Mouse (Mus musculus) cerebellum, adult 11-12 months (tissue): Measurements from ENCODE around the gene Snrpa.
A peak's percentile ranks its signal among the peaks of the same experiment; 100 is the strongest.

Source experiments
- DNase-seq: peaks from one replicate; pipeline ENCODE4 v3.0.0; 2022

Snrpa gene

DNA sequence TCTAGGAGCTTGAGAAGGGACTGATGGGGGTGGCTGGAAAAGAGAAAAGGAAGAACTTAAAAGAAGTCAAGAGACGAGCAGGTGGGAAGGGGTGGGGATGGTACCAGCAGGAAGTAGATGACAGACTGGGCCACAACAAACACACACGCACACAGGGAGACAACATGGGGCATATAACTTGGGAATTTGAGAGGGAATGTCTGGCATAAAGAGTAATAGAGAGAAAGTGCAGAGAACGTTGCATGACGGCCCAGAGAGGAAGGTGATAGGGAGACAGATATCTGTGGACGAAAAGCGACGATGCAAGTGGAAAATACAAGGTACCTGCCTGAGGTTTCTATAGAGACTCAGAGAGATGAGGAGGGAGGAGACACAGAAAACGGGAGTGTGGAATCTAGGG lies 30.4 kb downstream of the Snrpa start:
- DNase-seq: no peak

DNA sequence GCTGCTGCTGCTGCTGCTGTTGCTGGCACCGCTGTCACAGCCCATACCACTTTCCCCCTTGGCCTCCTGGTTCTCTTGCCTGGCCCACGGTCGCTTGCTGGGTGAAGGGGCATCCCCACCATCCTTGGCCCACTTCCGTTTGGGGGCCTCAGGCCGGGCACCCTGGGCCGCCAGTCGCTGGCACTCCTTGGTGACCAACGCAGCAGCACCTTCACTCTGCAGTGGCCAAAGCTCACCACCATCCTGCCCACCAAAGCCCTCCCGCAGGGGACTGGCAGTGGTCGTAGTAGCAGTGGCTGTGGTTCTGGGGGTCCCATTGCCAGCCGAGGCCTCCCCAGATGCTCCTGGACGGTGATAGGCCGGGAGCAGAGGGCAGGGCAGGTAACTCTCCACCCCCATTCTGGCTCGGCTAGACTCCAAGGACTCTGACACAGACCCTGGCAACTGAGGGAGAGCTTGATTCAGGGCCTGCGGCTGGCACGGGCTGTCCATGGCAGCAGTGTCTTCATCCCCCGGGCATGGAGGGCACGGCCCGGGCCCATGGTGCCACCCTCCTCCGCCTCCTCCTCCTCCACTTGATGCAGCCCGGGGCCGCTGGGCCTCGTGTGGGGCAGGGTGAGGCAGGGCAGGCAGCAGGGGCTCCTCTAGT lies 30.9 kb downstream of the Snrpa start:
- peak; percentile 80 for DNase-seq

DNA sequence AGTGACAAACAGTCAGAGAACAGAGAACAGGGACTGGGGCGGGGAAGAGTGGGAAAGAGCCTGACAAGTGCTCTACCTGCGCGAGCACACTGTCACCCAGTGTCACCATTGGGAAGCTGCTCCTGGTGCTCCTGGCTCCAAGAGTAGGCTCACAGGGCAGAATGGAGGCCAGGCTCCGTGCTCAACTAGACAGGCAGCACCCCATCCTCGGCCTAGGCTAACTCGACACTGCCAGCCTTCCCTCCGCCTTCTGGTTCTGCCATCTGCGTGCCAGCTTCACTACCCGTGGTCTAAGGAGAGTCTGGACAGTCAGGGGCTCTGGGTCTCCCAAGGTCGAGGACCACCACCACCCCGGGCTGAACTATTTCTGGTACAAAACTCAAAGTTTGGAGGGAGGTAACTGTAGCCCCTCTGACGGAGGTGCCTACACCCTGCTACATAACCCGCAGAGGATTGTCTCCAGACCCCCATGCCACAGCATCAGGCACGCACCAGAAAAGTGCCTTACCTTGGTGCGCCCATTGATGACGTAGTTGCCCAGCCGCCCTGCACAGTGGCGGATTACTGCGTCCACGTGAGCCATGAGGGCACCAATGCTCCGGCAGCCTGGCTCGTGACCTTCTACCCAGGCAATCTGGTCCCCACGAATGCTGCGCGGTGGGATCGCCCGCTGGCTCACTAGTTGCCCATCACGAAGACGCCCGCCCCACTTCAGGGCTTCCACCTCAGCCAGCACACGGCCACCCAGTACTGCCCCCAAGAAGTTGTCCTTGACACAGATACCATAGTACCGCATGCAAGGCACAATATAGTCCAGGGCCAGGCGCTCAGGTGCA lies 31.7 kb downstream of the Snrpa start:
- peak; percentile 79 for DNase-seq

DNA sequence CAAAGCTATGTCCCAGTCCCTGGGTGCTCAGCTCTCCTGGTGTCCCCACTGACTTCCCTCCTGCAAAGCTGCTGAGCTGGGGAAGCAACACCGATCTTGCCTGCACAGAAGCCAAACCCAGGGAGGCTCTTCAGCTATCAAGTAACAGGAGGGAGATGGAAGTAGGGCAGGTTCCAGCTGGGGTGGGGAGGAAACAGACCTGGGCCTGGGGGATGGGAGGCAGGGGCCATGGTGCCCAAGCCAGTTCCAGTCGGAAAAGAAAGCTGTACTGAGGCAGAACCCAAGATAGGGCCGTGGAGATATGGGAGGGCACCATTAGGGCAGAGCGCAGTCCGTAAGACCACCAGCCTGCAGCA lies 32.6 kb downstream of the Snrpa start:
- DNase-seq: peak; percentile 39

DNA sequence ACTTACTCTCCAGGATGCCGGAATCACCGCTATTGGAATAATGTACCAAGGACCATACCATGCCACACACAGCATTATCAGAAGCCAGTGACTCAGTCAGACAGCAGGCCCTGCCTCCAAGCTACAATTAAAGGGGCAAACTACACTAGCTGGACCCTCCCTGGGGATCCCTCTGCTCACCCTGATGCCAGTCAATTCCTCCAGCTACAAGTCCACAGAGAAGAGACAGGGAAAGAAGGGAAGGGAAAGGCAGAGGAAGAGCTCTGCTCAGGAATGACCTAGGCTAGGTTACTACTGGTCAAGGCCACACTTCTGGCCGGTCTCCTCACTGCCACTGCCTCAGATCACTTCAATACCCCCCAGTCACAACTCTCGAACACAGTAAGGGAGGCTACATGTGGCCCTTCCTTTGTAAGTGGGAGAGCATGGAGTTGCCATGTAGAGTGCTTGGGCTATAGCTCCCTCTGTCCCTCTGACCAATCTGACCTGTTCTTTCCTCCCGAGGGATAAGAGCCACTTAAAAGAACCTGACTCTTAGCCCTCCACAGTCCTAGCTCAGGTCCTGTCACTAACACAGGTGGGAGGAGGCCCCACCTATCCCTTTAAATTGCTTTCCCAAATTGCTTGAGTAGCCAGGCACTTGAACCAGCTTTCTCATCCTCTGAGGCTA lies 33.2 kb downstream of the Snrpa start:
- DNase-seq: no peak

DNA sequence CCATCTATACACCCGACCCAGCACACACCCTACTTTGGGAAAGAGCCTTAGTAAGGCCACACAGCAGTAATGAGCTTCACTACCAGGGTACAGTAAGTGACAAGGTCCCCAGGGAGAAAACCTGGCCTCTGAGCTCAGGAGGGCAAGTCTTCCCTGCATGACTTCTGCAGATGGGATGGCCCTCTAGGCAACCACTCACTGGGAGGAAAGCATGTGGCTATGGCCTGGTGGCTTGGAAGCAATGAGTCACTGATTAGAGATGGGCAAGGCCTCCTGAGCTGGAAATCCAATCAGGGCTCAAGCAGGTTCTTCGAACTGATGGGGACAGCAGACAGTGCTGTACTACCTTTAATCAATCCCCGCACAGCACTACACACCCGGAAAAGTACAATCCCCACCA lies 34.3 kb downstream of the Snrpa start:
- DNase-seq: peak; percentile 30

DNA sequence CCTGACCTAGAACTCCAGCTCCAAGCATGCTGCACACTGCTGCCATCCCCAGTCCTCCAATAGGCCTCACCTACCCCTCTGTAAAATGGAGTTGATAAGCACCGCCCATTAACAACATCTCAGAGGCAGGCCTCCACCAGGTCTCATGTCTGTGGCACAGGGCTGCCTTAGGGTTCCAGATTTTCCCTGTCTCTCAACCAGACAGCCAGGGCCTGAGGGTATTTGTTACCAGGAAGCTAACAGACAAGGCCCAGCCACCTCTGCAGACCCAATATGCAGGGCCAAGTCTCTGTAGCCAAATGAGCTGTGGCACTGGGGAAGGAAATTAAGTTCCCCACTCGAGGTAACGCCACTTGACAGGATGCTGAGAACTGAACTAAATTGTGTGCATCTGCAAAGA lies 35.1 kb downstream of the Snrpa start:
- peak; percentile 14 for DNase-seq

DNA sequence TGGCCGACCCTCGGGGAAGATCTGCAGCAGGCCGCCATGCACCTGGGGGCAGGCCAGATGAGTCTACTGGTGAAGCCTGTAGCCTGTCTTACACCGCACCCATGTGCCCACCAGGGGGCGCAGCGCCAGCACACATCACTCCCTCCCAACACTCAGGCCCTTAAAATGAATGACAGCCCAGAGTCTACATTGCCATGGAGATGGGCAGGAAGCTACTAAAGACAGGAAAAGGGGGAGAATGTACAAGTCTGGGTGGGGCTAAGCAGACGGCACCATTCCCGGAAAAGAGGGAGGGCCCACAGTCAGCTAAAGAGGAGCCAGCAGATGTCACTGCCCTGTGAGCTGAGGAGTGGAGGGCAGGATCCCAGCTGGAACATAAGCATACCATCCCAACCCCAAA lies 36.2 kb downstream of the Snrpa start:
- peak; percentile 88 for DNase-seq

DNA sequence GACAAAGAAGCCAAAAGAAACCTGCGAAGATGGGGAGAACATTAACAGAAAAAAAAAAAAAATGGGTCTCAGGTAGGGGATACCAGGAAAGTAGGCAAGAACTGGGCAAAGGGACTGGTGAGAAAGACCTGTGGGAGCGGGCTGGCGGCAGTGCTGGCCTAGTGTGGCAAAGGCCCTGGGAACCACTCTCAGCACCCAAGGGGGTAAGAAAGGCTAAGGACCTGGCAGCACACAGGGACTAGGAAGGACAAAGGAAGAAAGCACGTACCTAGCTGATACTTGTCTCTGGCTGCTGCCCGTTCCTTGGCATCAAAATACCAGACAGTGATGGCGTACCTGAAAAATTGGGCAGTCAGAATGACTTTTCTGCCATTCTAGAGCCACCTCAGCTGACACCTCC lies 36.8 kb downstream of the Snrpa start:
- DNase-seq: peak; percentile 39

DNA sequence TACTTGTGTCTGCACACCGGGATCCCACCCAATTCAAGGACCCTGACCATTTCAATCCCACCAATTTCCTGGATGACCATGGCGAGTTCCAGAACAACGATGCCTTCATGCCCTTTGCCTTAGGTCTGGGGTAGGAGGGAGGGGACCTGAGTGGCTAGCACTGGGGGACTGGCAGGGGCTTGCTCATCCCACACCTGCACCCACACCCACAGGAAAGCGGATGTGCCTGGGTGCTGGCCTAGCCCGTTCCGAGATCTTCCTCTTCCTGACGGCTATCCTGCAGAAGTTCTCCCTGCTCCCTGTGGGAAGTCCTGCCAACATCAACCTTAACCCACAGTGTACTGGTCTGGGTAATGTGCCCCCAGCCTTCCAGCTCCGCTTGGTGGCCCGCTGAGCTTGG lies 37.9 kb downstream of the Snrpa start:
- peak; percentile 24 for DNase-seq

DNA sequence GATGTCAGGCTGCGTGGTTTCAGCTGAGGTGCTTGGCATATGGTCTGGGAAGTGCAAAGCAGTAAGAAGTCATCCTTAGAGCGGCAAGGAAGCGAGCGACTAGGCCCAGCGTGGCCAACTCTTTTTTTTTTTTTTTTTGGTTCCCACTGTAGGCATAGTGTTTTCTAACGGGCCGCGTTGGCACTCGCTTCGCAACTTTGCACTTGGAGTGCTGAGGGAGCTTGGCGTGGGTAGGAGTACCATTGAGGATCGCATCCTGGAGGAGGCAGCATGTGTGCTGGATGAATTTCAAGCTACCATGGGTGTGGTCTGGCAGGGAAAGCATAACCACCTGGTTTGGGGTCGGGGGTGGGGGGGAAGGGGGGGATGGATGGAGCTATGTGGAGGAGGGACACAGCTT lies 40.1 kb downstream of the Snrpa start:
- DNase-seq: peak; percentile 29

DNA sequence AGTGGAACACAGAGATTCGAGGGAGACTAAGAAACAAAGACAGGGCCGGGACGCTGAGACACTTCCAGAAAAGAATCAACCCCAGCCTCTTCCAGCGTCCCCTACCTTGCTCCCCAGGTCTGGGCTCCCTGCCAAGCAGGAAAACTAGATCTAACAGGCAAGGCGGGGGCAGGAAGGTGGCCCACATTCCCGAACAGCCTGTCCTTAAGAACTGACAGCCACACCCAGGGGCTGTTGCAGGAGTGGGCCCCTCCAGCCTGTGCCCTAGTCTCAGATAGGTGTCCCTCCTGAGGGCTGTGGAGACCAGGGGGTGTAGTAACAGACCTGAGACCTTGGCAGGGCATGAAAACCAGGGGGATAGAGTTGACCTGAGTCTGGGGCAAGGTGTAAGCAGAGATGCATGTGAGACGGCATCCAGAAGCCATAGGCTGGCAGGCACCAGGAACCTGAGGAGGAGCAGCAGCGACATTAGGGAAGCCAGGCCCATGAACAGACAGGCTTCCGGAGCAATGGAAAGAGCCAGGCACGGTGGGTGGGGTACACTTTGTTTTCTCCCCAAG lies 42.8 kb downstream of the Snrpa start, which contains the start of gene Cyp2t4:
Gene Cyp2t4 (plus strand): TSS at position 510 of the 560 bp plus-strand sequence.
- DNase-seq: peak; percentile 28
